Mouse (Mus musculus) E14TG2a.4 (cell line): Measurements from ENCODE around the gene Ccr4.

Source experiments
- H3K27me3 ChIP-seq: 2 replicates; pipeline ENCODE4 v1.6.1; 2014; ENCODE audit warnings: low read length, control low read depth; ENCODE audit not compliant: insufficient read depth
- H3K36me3 ChIP-seq: 2 replicates; pipeline ENCODE4 v1.6.1; 2014; ENCODE audit warnings: low read length, control low read depth; ENCODE audit not compliant: insufficient read depth
- H3K4me1 ChIP-seq: replicated peaks from 2 replicates; pipeline ENCODE4 v1.6.1; 2014; ENCODE audit warnings: low read depth, low read length, control low read depth
- H3K4me3 ChIP-seq: replicated peaks from 2 replicates; pipeline ENCODE4 v1.5.1; 2014; ENCODE audit warnings: mild to moderate bottlenecking, low read length
- H3K9me3 ChIP-seq: 2 replicates; pipeline ENCODE4 v1.6.1; 2014; ENCODE audit warnings: low read length, control low read depth
- CTCF ChIP-seq: conservative IDR thresholded peaks from 2 replicates; pipeline ENCODE4 v1.5.1; 2014; ENCODE audit warnings: low read length
- NANOG ChIP-seq: IDR thresholded peaks from 2 replicates; pipeline ENCODE4 v1.6.1; 2014; ENCODE audit warnings: borderline replicate concordance, low read length, mixed read lengths
- POU5F1 ChIP-seq: IDR thresholded peaks from 2 replicates; pipeline ENCODE4 v1.6.1; 2014; ENCODE audit warnings: low read length, borderline replicate concordance

The Ccr4 gene

DNA sequence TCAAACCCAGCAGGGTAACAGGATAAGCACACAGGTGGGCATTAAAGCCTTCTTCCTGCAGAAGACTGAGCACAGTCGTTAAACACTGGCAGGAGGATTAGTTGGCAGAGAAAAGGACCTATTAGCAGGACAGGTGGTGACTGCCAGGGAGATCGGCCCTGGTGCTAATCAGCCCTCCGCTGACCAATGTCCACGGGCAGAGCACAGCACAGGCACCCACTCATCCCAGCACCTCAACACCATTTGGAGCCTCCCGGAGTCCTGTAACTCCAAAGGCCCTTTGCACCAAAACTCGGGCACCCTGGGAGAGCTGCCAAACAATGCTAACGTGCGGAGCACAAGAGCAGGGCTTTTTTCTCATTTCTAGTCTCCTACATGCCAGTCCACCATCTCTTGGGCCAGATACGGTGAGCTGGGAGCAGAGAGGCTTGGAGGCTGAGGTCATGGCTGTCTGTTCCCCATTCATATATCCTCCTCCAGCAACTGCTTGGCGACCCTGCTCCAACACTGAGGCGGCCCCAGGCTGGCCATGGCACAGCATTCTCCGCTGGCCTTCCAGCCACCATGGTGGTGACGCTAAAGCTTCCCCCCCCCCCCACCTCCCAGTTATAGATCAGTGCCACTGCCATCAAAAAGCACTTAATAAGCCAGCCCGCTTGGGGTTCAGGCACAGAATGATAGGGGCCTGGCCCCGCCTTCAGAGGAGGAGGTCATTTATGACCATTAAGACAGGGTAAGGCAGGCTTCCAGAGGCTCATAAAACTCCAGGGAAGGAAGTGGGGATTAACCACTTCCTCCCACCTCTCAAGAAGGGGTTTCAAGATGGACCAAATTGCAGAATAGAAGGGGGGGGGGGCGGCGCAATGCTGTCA is 39.4 kb upstream of the Ccr4 start:
- peaks cover 100% of the 10 kb centered on the region for H3K4me1 ChIP-seq
- H3K9me3 ChIP-seq, result no peaks in the 10 kb centered on the region
- no peaks in the 10 kb centered on the region for H3K27me3 ChIP-seq
- TF ChIP-seq POU5F1 (no peak), CTCF (no peak), NANOG (no peak)
- peaks cover 89% of the 10 kb centered on the region for H3K36me3 ChIP-seq
- peak overlapping the region; percentile 61 for H3K4me3 ChIP-seq

DNA sequence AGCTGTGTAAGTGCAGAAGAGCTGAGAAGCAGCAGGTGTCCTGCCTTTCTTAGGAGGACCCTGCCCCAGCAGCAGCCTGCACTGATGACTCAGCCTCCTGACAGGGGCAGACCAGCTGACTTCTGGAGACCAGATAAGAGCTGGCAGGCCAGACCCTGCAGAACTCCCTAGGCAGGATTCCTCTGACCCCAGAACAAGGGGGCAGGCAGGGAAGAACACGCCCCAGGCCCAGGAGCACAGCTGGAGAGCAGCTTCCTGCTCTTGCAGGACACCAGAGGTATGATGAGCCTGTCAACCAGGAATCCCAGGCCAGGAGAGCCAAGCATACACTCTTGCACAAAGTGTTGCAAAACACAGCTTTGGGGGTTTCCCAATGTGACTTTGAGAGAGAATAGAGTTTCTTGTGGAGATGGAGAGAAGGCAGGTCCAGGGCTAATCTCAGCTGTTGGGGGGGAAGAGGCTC is 36.6 kb upstream of the Ccr4 start:
- TF ChIP-seq POU5F1 (no peak), NANOG (no peak), CTCF (no peak)

DNA sequence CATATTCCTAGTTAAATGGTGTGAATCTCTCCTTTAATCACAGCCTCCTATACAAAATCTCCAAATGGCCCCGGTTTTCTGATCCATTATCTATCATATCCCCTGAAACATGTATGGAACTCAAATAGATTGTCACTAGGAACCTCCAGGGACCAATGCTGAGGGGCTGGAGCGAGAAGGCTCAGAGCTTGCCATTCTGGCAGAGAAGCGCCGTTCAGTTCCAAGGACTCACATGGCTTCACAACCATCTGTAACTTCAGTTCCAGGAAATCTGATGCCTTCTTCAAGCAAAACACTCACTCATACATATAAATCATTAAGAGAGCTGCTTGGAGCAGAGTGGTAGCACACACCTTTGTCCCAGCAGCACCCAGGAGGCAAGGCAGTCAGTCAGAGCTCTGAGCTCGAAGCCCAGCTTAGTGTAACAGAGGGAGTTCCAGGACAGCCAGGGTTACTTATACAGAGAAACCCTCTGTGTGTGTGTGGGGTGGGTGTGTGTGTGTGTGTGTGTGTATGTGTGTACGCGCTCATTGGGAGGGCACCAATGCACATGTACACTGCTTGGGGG is 34.4 kb upstream of the Ccr4 start:
- Histone ChIP-seq H3K9me3 (no peaks in the 10 kb centered on the region), H3K27me3 (no peaks in the 10 kb centered on the region), H3K36me3 (peaks cover 80% of the 10 kb centered on the region), H3K4me3 (peak overlapping the region; percentile 43), H3K4me1 (peaks cover 100% of the 10 kb centered on the region)
- TF ChIP-seq NANOG (no peak), CTCF (no peak), POU5F1 (no peak)

More for the DNA sequence above, 36.6 kb upstream of the Ccr4 start:
- H3K36me3 ChIP-seq, result peaks cover 82% of the 10 kb centered on the region
- peaks cover 100% of the 10 kb centered on the region for H3K4me1 ChIP-seq
- peak overlapping the region; percentile 39 for H3K4me3 ChIP-seq
- H3K9me3 ChIP-seq, result no peaks in the 10 kb centered on the region
- H3K27me3 ChIP-seq, result no peaks in the 10 kb centered on the region

DNA sequence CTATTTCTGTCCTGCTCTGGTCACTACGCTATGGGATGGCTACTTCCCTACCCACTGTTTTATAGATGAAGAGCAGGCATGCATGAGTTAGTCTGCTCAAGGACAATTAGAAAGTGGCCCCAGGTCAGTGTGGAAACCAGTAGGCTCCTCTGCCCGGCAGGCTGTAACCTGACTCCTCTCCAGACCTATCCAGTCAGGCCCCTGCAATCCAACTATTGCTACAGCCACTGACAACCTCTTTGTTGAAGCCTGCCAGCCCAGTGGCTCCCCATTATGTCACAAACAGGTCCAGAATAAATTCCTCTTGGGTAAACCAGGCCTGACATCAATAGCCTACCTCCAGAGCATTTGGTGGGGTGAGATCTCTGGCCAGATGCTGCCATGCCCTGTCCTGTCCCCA is 31.9 kb upstream of the Ccr4 start:
- H3K4me1 ChIP-seq, result peaks cover 100% of the 10 kb centered on the region
- H3K9me3 ChIP-seq, result no peaks in the 10 kb centered on the region
- no peaks in the 10 kb centered on the region for H3K27me3 ChIP-seq
- TF ChIP-seq POU5F1 (no peak), NANOG (no peak), CTCF (no peak)
- H3K4me3 ChIP-seq, result peak overlapping the region; percentile 43
- peaks cover 80% of the 10 kb centered on the region for H3K36me3 ChIP-seq

DNA sequence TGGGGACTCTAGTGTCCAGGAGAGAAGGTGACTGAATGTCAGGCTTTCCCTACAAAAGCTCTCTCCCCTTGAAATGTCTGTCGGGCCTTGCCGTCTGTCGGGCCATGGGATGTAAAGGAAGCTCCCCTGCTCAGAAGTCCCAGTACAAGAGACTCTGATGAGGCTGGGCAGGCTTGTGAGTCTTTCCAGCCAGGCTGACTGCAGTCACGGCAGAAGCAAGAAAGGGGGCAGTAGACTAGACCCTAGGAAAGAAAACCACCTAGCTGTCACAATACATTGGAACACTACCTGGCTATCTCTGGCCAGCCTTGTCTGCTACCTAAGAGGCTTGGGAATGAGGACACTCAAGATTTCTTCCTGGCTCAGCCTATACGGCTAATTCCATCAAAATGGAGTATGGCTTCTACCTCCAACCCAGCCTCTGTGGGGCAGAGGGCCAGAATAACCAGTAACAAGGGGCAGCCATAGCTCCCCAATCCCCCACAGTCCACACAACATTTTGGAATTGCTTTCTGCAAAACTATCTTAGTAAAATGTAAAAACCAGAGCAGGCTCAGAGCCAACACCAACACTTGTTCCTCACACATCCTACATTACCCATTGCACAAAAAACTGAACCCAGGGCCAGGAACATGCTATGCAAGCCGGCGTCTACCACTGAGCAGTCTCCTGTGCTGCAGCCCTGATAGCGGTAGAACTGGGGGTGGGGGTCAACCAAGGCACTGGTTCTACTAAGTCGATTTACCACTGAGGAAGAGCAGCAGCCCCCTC is 30.2 kb upstream of the Ccr4 start:
- TF ChIP-seq CTCF (peak; percentile 55), POU5F1 (no peak)
- peaks cover 79% of the 10 kb centered on the region for H3K36me3 ChIP-seq
- peaks cover 100% of the 10 kb centered on the region for H3K4me1 ChIP-seq
- peak overlapping the region; percentile 50 for H3K4me3 ChIP-seq
- H3K27me3 ChIP-seq, result no peaks in the 10 kb centered on the region
- H3K9me3 ChIP-seq, result no peaks in the 10 kb centered on the region

DNA sequence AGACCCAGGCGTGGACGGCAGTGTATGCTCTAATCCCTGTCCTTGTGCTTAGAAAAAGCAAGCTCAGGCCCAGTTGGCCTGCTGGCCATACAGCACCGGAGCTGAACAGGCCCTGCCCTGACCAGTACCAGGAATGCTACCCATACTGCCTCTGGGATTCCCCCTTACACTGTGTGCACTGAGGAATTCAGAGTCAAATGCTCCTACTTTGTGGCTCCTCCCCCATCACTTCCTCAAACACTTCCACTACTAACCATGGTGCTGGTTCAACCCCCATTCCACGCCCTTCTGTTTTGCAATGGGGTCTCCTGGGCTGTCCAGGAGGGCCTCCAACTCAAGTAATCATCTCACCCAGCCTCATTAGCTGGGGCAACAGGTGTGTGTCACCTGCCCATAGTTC is 29.1 kb upstream of the Ccr4 start:
- no peaks in the 10 kb centered on the region for H3K27me3 ChIP-seq
- peak overlapping the region; percentile 57 for H3K4me3 ChIP-seq
- H3K36me3 ChIP-seq, result peaks cover 76% of the 10 kb centered on the region
- H3K9me3 ChIP-seq, result no peaks in the 10 kb centered on the region
- TF ChIP-seq NANOG, result no peak
- TF ChIP-seq CTCF, result no peak
- H3K4me1 ChIP-seq, result peaks cover 100% of the 10 kb centered on the region

DNA sequence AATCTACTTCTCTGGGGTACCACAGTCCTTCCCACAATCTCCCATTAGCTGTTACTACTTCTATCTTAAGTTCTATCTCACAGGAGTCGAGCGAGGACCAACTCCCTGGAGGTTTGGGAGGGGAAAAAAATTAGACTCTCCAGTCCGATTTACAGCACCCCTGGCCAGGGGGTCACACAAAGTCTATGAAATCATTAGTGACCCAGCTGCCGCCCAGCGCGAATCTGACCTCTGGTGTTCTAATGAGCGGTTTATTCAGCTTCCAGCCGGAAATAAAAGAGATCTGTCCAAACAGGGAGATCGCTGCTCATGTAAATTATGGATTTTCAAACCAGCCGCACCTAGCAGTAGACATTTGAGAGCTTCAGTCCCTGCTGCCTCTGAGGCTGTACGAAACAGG is 26.6 kb upstream of the Ccr4 start:
- TF ChIP-seq CTCF (no peak), POU5F1 (no peak), NANOG (no peak)
- Histone ChIP-seq H3K4me3 (peak overlapping the region; percentile 66), H3K4me1 (peaks cover 92% of the 10 kb centered on the region), H3K9me3 (no peaks in the 10 kb centered on the region), H3K27me3 (no peaks in the 10 kb centered on the region), H3K36me3 (peaks cover 63% of the 10 kb centered on the region)

DNA sequence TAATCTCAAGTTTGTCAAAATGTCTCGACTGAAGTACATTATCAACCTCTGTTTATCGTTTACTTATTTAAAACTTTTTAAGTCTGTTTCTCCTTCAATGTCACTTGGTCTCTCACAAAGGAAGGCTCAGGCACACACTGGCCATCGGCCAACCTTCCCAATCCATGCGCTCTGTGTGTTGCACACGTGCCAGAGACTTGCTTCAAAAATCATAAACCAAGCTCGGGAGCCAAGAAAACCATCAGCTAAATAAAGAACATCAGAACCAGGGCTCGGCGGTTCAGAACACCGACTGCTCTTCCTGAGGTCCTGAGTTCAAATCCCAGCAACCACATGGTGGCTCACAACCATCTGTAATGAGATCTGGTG is 23.9 kb upstream of the Ccr4 start:
- Histone ChIP-seq H3K4me1 (peaks cover 92% of the 10 kb centered on the region), H3K36me3 (peaks cover 63% of the 10 kb centered on the region)

More for the DNA sequence above, 23.9 kb upstream of the Ccr4 start:
- no peak for TF ChIP-seq CTCF
- no peak for TF ChIP-seq POU5F1
- TF ChIP-seq NANOG, result no peak
- Histone ChIP-seq H3K9me3 (no peaks in the 10 kb centered on the region), H3K4me3 (peak overlapping the region; percentile 76), H3K27me3 (no peaks in the 10 kb centered on the region)
